Mouse (Mus musculus) midbrain, embryonic 16.5 days (tissue): ENCODE results near the gene Cbarp. TPM values are rescaled to one million over a fixed set of nuclear protein-coding genes. Genes with fewer than 3 reads are reported as not detected.
A peak's percentile ranks its signal among the peaks of the same experiment; 100 is the strongest.
"Not testable (repeated sequence)": the region's sequence is repeated elsewhere in the genome, so short reads cannot be mapped to it uniquely, and the experiment has no call there.

Source experiments
- ATAC-seq: fragments of 200-750 bp; cut with Nextera tagmentation; 2 replicates; pipeline ENCODE4 v1.8.0; 2017; ENCODE audit warnings: moderate TSS enrichment
- H3K27ac ChIP-seq: fragments of 300-500 bp; sonication (generic); 2 replicates; pipeline ENCODE4 v1.5.1; 2014; ENCODE audit warnings: mild to moderate bottlenecking, low read length, mixed read lengths
- H3K27me3 ChIP-seq: fragments of 300-500 bp; sonication (generic); 2 replicates; pipeline ENCODE4 v1.6.1; 2014; ENCODE audit warnings: low read depth, low read length, mixed read lengths; ENCODE audit not compliant: control insufficient read depth, insufficient read depth
- H3K36me3 ChIP-seq: fragments of 300-500 bp; sonication (generic); 2 replicates; pipeline ENCODE4 v1.6.1; 2014; ENCODE audit warnings: mild to moderate bottlenecking, low read length, moderate library complexity, mixed read lengths; ENCODE audit not compliant: control insufficient read depth, insufficient read depth
- H3K4me1 ChIP-seq: fragments of 300-500 bp; sonication (generic); 2 replicates; pipeline ENCODE4 v1.6.1; 2014; ENCODE audit warnings: mild to moderate bottlenecking, low read length, mixed read lengths; ENCODE audit not compliant: control insufficient read depth, insufficient read depth
- H3K4me2 ChIP-seq: fragments of 300-500 bp; sonication (generic); 2 replicates; pipeline ENCODE4 v1.6.1; 2014; ENCODE audit warnings: mild to moderate bottlenecking, low read length, mixed read lengths
- H3K4me3 ChIP-seq: fragments of 300-500 bp; sonication (generic); 2 replicates; pipeline ENCODE4 v1.5.1; 2014; ENCODE audit warnings: low read depth, mild to moderate bottlenecking, low read length, moderate library complexity, mixed read lengths
- H3K9ac ChIP-seq: fragments of 300-500 bp; sonication (generic); 2 replicates; pipeline ENCODE4 v1.6.1; 2014; ENCODE audit warnings: low read depth, low read length, mixed read lengths
- H3K9me3 ChIP-seq: fragments of 300-500 bp; sonication (generic); replicated peaks from 2 replicates; pipeline ENCODE4 v1.6.1; 2014; ENCODE audit warnings: mild to moderate bottlenecking, low read length, mixed read lengths; ENCODE audit not compliant: control insufficient read depth, poor library complexity, severe bottlenecking
- WGBS: fragments of 180-500 bp; shearing (Covaris S2); extraction: QIAGEN DNeasy Blood & Tissue Kit; methylation state at CpG from one replicate; pipeline ENCODE4 v1.1.7; 2014; 5-methylcytosine and 5-hydroxymethylcytosine counted together
- polyA plus RNA-seq: library from polyadenylated mRNA; unstranded; fragments of >200 nt; fragmentation: Nextera tagmentation; extraction: Ambion mirVana; gene quantifications from 2 replicates; pipeline ENCODE4 v1.2.1, GENCODE M21; 2015

Gene Cbarp
- polyA plus RNA-seq, 1 experiment from 2014 or later, result 81.6 TPM

- Histone ChIP-seq H3K27me3 (no peaks in the 10 kb centered on the region), H3K9ac (peak overlapping the region; percentile 99), H3K4me2 (peak overlapping the region; percentile 77), H3K9me3 (no peaks in the 10 kb centered on the region), H3K4me1 (peaks cover 51% of the 10 kb centered on the region), H3K4me3 (peak overlapping the region; percentile 93), H3K36me3 (peaks cover 19% of the 10 kb centered on the region), H3K27ac (peak overlapping the region; percentile 100)
- under 1% methylated on average over 49 of the region's 55 CpGs for WGBS
- ATAC-seq, result peak; percentile 91
These were observed 26.9 kb upstream of the Cbarp start for GRCm38 (mm10) chr10:80167460-80168037.

- WGBS, result 93% methylated on average over 4 of the region's 4 CpGs
- not testable (repeated sequence) for H3K36me3 ChIP-seq, H3K9me3 ChIP-seq, ATAC-seq, H3K4me3 ChIP-seq, H3K27me3 ChIP-seq
- Histone ChIP-seq H3K9ac (peak overlapping the region; percentile 75), H3K4me1 (peaks cover 46% of the 10 kb centered on the region), H3K27ac (peak overlapping the region; percentile 82), H3K4me2 (peak overlapping the region; percentile 97)
These were observed 25.5 kb upstream of the Cbarp start for GRCm38 (mm10) chr10:80166136-80166535.

- ATAC-seq, result no peak
- Histone ChIP-seq H3K27me3 (no peaks in the 10 kb centered on the region), H3K27ac (peak within 1 kb of the TSS; percentile 100), H3K9me3 (no peaks in the 10 kb centered on the region), H3K4me2 (peak within 1 kb of the TSS; percentile 97), H3K9ac (peak within 1 kb of the TSS; percentile 75), H3K4me1 (peaks cover 47% of the 10 kb centered on the region), H3K4me3 (peak within 1 kb of the TSS; percentile 50), H3K36me3 (peaks cover 3% of the 10 kb centered on the region; the same call in 1 of the 2 replicates)
- 13% methylated on average over 20 of the region's 20 CpGs for WGBS
These were observed 24.9 kb upstream of the Cbarp start, which contains the start of gene Cirbp for GRCm38 (mm10) chr10:80165392-80166128. Gene Cirbp (plus strand): TSS chr10:80165985.

GRCm38 (mm10) chr10:80164998-80165344 is 24.3 kb upstream of the Cbarp start:
- Histone ChIP-seq H3K4me2 (peak overlapping the region; percentile 97), H3K27me3 (no peaks in the 10 kb centered on the region), H3K4me3 (peak overlapping the region; percentile 50), H3K27ac (peak overlapping the region; percentile 82), H3K9ac (peak overlapping the region; percentile 75), H3K4me1 (peaks cover 47% of the 10 kb centered on the region), H3K36me3 (no peaks in the 10 kb centered on the region), H3K9me3 (no peaks in the 10 kb centered on the region)
- ATAC-seq, result peak; percentile 58
- WGBS, result under 1% methylated on average over 17 of the region's 17 CpGs

- Histone ChIP-seq H3K27ac (peak overlapping the region; percentile 82), H3K4me3 (peak overlapping the region; percentile 50), H3K9me3 (no peaks in the 10 kb centered on the region), H3K4me2 (peak overlapping the region; percentile 97), H3K27me3 (no peaks in the 10 kb centered on the region), H3K36me3 (no peaks in the 10 kb centered on the region), H3K4me1 (peaks cover 44% of the 10 kb centered on the region), H3K9ac (peak overlapping the region; percentile 75)
- peak; percentile 2; the same call in 1 of the 2 replicates for ATAC-seq
- 8% methylated on average over 43 of the region's 44 CpGs for WGBS
These were observed 23.7 kb upstream of the Cbarp start for GRCm38 (mm10) chr10:80164161-80164997.

- WGBS, result 81% methylated on average over 8 of the region's 8 CpGs
- Histone ChIP-seq H3K9me3 (no peaks in the 10 kb centered on the region), H3K27ac (no peak overlapping the region), H3K36me3 (no peaks in the 10 kb centered on the region), H3K4me1 (peaks cover 43% of the 10 kb centered on the region), H3K9ac (peak overlapping the region; percentile 75; the same call in 1 of the 2 replicates), H3K4me3 (no peak overlapping the region), H3K4me2 (peak overlapping the region; percentile 97; the same call in 1 of the 2 replicates), H3K27me3 (no peaks in the 10 kb centered on the region)
- ATAC-seq, result no peak
These were observed 23.1 kb upstream of the Cbarp start for GRCm38 (mm10) chr10:80163721-80164120.

- H3K36me3 ChIP-seq, result no peaks in the 10 kb centered on the region
- no peak overlapping the region for H3K4me3 ChIP-seq
- 81% methylated on average over 6 of the region's 6 CpGs for WGBS
- H3K27ac ChIP-seq, result no peak overlapping the region
- H3K9ac ChIP-seq, result no peak overlapping the region
- H3K4me1 ChIP-seq, result peaks cover 42% of the 10 kb centered on the region
- no peaks in the 10 kb centered on the region for H3K9me3 ChIP-seq
- no peak for ATAC-seq
- no peaks in the 10 kb centered on the region for H3K27me3 ChIP-seq
- H3K4me2 ChIP-seq, result no peak overlapping the region
These were observed 22.2 kb upstream of the Cbarp start for GRCm38 (mm10) chr10:80162716-80163299.

GRCm38 (mm10) chr10:80162243-80162608 is 21.6 kb upstream of the Cbarp start:
- ATAC-seq, result no peak
- no peak overlapping the region for H3K4me2 ChIP-seq
- H3K4me3 ChIP-seq, result no peak overlapping the region
- no peak overlapping the region for H3K27ac ChIP-seq
- peaks cover 2% of the 10 kb centered on the region; the same call in 1 of the 2 replicates for H3K36me3 ChIP-seq
- WGBS, result 74% methylated on average over 3 of the region's 3 CpGs
- H3K27me3 ChIP-seq, result no peaks in the 10 kb centered on the region
- H3K4me1 ChIP-seq, result peaks cover 44% of the 10 kb centered on the region
- H3K9me3 ChIP-seq, result no peaks in the 10 kb centered on the region
- H3K9ac ChIP-seq, result no peak overlapping the region
